Mouse (Mus musculus) forebrain, embryonic 14.5 days (tissue): ENCODE results near the gene Car8. TPM values are rescaled to one million over a fixed set of nuclear protein-coding genes. Genes with fewer than 3 reads are reported as not detected.

ENCODE experiments used
- ATAC-seq: fragments of 200-750 bp; cut with Nextera tagmentation; 2 replicates; pipeline ENCODE4 v1.8.0; 2017; ENCODE audit warnings: mild to moderate bottlenecking, moderate library complexity
- DNase-seq: peaks from one replicate; pipeline ENCODE4 v3.0.0-alpha.2; 2015; ENCODE audit warnings: low spot score
- H3K27ac ChIP-seq: fragments of 300-500 bp; sonication (generic); 2 replicates; pipeline ENCODE4 v1.5.1; 2014; ENCODE audit warnings: low read depth, mild to moderate bottlenecking, control low read depth, low read length, moderate library complexity
- H3K27me3 ChIP-seq: fragments of 300-500 bp; sonication (generic); replicated peaks from 2 replicates; pipeline ENCODE4 v1.6.1; 2014; ENCODE audit warnings: low read length, control low read depth, mixed read lengths; ENCODE audit not compliant: control insufficient read depth, insufficient read depth
- H3K36me3 ChIP-seq: fragments of 300-500 bp; sonication (generic); 2 replicates; pipeline ENCODE4 v1.6.1; 2014; ENCODE audit warnings: low read length, control low read depth; ENCODE audit not compliant: control insufficient read depth, insufficient read depth
- H3K4me1 ChIP-seq: fragments of 300-500 bp; sonication (generic); 2 replicates; pipeline ENCODE4 v1.6.1; 2014; ENCODE audit warnings: antibody characterized with exemption, low read length, control low read depth; ENCODE audit not compliant: control insufficient read depth, insufficient read depth
- H3K4me2 ChIP-seq: fragments of 300-500 bp; sonication (generic); 2 replicates; pipeline ENCODE4 v1.6.1; 2014; ENCODE audit warnings: mild to moderate bottlenecking, control low read depth, low read length
- H3K4me3 ChIP-seq: fragments of 300-500 bp; sonication (generic); 2 replicates; pipeline ENCODE4 v1.5.1; 2014; ENCODE audit warnings: low read depth, low read length, control low read depth
- H3K9ac ChIP-seq: fragments of 300-500 bp; sonication (generic); 2 replicates; pipeline ENCODE4 v1.6.1; 2014; ENCODE audit warnings: mild to moderate bottlenecking, low read length, control low read depth, moderate library complexity
- H3K9me3 ChIP-seq: fragments of 300-500 bp; sonication (generic); replicated peaks from 2 replicates; pipeline ENCODE4 v1.6.1; 2016; ENCODE audit warnings: low read length, control low read depth, mixed read lengths; ENCODE audit not compliant: control insufficient read depth
- WGBS: fragments of 180-500 bp; shearing (Covaris S2); extraction: QIAGEN DNeasy Blood & Tissue Kit; methylation state at CpG from one replicate; pipeline ENCODE4 v1.1.7; 2014; 5-methylcytosine and 5-hydroxymethylcytosine counted together
- polyA plus RNA-seq: library from polyadenylated mRNA; unstranded; fragments of >200 nt; fragmentation: Nextera tagmentation; extraction: Ambion mirVana; gene quantifications from 2 replicates; pipeline ENCODE4 v1.2.1, GENCODE M21; 2014

Gene Car8
- polyA plus RNA-seq, 1 experiment from 2014 or later: 2.8 TPM

DNA sequence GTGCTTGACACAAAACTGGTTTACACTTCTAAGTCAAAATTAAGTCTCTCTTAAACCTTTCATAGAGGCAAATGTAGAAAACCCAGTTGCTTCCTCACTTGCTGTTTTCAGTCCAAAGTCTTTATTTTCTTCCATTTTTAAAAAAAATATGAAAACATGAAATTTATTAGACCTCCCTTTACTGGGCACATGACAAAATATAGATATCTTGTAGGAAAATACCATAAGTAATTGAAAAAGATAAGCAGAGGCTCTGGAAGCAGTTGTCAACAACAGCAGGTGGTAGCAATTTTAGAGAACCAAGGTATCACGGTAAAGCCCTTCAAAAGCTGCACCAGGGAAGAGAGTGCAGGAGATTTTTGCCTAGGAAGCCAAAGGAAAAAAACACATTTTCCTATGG lies 30.9 kb downstream of the Car8 start:
- no peak for ATAC-seq
- WGBS: 81% methylated on average over 1 of the region's 1 CpGs

DNA sequence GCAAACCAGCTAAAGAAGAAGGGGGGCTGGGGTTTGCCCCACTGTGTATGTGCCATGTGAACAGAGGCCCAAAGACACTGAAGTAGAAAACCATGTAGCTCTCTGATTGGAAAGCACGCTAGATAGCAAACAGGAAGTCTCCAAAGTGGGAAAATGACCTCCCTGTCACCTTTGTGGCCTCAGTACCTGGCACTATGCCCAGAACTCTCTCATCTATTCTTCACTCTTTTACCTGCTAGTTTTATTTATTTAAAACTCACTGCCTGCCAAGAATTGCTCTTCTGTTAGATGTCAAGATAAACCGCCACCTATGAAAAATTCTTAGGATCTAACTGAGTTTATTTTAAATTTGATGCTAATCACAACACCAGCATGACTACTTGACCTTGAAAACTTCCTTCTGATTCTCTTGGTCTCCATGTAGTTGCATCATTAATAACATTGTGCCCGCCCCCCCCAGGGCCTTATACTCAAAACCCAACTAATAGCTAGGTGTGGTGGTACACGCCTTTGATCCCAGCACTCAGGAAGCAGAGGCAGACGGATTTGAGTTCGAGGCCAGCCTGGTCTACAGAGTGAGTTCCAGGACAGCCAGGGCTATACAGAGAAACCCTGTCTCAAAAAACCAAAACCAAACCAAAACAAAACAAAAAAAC lies 31.8 kb downstream of the Car8 start:
- Histone ChIP-seq H3K27ac (no peak overlapping the region), H3K4me2 (no peak overlapping the region), H3K36me3 (no peaks in the 10 kb centered on the region), H3K4me3 (no peak overlapping the region), H3K9ac (no peak overlapping the region), H3K4me1 (no peaks in the 10 kb centered on the region), H3K27me3 (no peaks in the 10 kb centered on the region), H3K9me3 (no peaks in the 10 kb centered on the region)
- DNase-seq: no peak
- WGBS: 85% methylated on average over 6 of the region's 6 CpGs
- ATAC-seq: no peak

More for the DNA sequence above, 30.9 kb downstream of the Car8 start:
- Histone ChIP-seq H3K9ac (no peak overlapping the region), H3K4me3 (no peak overlapping the region), H3K36me3 (no peaks in the 10 kb centered on the region), H3K27ac (no peak overlapping the region), H3K4me2 (no peak overlapping the region), H3K9me3 (no peaks in the 10 kb centered on the region), H3K4me1 (no peaks in the 10 kb centered on the region), H3K27me3 (no peaks in the 10 kb centered on the region)
- DNase-seq: no peak

DNA sequence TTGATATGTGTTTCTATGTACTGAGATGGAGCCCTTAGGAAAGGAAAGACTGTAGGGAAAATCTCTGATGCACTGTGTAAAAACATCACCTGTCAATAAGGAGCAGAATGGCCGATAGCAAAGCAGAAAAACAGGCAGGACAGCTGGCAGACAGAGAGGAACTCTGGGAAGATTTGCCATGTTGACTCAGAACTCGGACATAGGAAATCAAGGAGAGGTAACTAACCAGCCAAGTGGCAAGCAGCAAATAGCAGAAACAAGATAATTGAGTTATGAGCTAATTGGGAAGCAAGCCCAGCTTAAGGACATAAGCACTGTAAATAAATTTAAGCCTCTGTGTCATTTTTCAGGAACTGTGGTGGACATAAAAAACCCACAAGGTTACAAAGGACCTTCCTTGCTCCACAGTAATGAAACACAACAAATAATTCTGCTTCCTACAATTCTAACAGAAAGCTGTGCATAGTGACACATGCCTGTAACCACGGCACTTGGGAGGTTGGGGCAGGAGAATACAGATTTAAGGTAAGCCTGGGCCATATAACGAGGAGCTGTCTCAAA lies 33.7 kb downstream of the Car8 start:
- H3K4me3 ChIP-seq: no peak overlapping the region
- WGBS: 70% methylated on average over 4 of the region's 4 CpGs
- ATAC-seq (no peak), DNase-seq (no peak)
- H3K9me3 ChIP-seq: no peaks in the 10 kb centered on the region
- H3K9ac ChIP-seq: no peak overlapping the region
- no peaks in the 10 kb centered on the region for H3K36me3 ChIP-seq
- no peak overlapping the region for H3K27ac ChIP-seq
- no peak overlapping the region for H3K4me2 ChIP-seq
- no peaks in the 10 kb centered on the region for H3K4me1 ChIP-seq
- H3K27me3 ChIP-seq: no peaks in the 10 kb centered on the region

DNA sequence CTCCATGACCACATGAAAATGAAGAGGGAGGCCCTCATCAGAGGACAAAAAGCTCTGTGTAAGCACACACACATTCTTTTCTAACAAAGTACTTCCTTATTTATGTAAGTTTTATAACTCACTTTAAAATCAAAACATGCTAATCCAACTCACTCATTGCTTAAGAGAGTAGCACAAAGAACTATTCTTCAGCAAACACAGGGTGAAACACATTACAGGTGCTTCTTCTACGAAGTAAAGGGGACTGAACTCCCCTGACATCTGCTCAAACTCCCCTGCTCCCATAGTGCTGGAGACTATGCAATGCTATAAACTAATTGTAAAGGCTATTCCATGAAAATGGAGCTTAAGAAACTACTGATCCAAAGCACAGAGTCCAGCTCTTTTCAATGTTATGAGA lies 35.5 kb downstream of the Car8 start:
- no peak overlapping the region for H3K4me2 ChIP-seq
- DNase-seq: no peak
- H3K4me1 ChIP-seq: no peaks in the 10 kb centered on the region
- H3K36me3 ChIP-seq: no peaks in the 10 kb centered on the region
- ATAC-seq: no peak
- no peak overlapping the region for H3K4me3 ChIP-seq
- H3K27ac ChIP-seq: no peak overlapping the region
- H3K9ac ChIP-seq: no peak overlapping the region
- H3K9me3 ChIP-seq: no peaks in the 10 kb centered on the region
- no peaks in the 10 kb centered on the region for H3K27me3 ChIP-seq
- 39% methylated on average over 1 of the region's 1 CpGs for WGBS

DNA sequence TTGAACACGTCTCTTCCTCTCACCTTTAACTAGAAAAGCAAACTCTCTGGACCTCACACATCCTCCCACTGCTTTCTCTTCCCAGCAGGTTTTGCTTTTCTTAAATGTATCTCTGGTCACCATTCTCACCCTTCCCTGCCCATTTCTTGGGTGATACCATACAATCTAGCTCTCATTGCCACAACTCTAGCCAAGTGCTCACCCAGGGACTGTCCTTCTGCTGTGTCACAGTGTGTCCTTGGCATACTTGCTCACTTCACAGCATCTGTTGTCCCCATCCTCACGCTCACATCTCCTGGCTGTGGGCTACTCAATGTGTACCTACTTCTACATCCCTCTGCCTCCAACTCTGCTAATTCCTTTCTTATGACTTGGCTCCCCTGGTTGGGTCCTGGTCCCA lies 37.2 kb downstream of the Car8 start:
- no peaks in the 10 kb centered on the region for H3K27me3 ChIP-seq
- DNase-seq: no peak
- no peak overlapping the region for H3K4me2 ChIP-seq
- no peaks in the 10 kb centered on the region for H3K9me3 ChIP-seq
- H3K27ac ChIP-seq: no peak overlapping the region
- no peak overlapping the region for H3K9ac ChIP-seq
- H3K4me1 ChIP-seq: no peaks in the 10 kb centered on the region
- ATAC-seq: no peak
- no peak overlapping the region for H3K4me3 ChIP-seq
- WGBS: 86% methylated on average over 2 of the region's 2 CpGs
- H3K36me3 ChIP-seq: no peaks in the 10 kb centered on the region

DNA sequence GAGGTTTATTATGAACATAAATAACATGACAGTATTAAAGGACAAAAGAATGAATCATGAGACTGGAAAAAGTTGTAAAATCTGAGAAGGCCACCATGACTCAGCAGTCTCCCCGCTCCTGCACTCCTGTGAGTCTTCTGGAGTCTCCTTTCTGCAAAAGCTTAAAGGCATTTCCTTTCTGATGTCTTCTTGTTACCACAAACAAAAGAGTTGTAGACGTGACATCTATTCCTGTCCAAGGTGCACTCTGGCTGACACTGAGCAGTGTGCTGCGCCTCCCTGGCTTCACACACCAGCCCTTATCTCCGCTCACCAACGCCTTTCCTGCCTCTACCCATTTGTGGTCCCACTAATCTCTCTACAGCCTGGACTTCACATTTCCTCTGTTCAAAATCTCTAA lies 38.8 kb downstream of the Car8 start:
- WGBS: 79% methylated on average over 5 of the region's 5 CpGs

DNA sequence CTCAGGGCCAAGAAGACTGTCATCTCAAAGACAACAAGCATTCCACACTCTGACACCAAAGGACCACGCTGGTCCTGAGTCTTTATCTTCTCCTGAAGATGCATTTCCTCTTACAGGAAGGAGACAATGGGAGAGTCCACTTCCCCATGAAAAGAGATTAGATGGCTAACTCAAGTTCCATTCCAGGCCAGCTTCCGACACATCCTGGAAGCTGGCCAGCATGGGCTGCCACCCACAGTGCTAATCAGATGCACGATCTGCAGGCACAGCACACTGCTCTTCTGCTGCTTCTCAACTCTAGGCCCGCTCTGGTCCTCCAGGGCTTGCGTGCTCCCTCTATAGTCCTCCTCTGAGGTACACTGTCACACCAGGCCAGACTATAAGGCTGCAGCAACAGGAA lies 40.8 kb downstream of the Car8 start:
- Histone ChIP-seq H3K9ac (no peak overlapping the region), H3K27ac (no peak overlapping the region), H3K36me3 (no peaks in the 10 kb centered on the region), H3K27me3 (no peaks in the 10 kb centered on the region), H3K9me3 (no peaks in the 10 kb centered on the region), H3K4me1 (no peaks in the 10 kb centered on the region), H3K4me2 (no peak overlapping the region), H3K4me3 (no peak overlapping the region)
- ATAC-seq (peak; percentile 32; the same call in 1 of the 2 replicates), DNase-seq (no peak)
- WGBS: 48% methylated on average over 5 of the region's 5 CpGs

More for the DNA sequence above, 38.8 kb downstream of the Car8 start:
- Histone ChIP-seq H3K36me3 (no peaks in the 10 kb centered on the region), H3K9ac (no peak overlapping the region), H3K4me1 (no peaks in the 10 kb centered on the region), H3K4me3 (no peak overlapping the region), H3K4me2 (no peak overlapping the region), H3K27me3 (no peaks in the 10 kb centered on the region), H3K27ac (no peak overlapping the region), H3K9me3 (no peaks in the 10 kb centered on the region)
- no peak for DNase-seq
- no peak for ATAC-seq

DNA sequence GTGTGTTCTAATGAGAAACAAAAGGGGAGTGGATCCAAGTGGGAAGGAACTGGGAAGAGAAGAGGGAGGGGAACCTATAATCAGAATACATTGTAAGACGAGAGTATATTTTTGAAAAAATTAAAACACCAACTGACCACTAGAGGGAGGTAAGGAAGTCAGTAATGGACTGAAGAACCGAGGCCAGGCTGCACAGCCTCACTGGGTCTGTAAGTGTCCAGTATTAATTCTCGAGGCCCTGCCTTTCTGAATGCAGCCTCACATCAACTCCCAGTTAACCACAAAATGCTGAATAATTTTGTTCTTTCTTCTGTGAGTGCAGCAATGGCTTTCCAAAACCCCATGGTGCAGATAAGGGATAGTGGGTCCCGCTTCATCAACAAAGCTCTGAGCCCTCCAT lies 48.4 kb downstream of the Car8 start:
- Histone ChIP-seq H3K36me3 (no peaks in the 10 kb centered on the region), H3K9ac (no peak overlapping the region), H3K4me2 (no peak overlapping the region), H3K27me3 (no peaks in the 10 kb centered on the region), H3K27ac (no peak overlapping the region), H3K4me1 (no peaks in the 10 kb centered on the region), H3K4me3 (no peak overlapping the region), H3K9me3 (no peaks in the 10 kb centered on the region)
- no peak for DNase-seq
- ATAC-seq: no peak
- WGBS: 78% methylated on average over 4 of the region's 4 CpGs

DNA sequence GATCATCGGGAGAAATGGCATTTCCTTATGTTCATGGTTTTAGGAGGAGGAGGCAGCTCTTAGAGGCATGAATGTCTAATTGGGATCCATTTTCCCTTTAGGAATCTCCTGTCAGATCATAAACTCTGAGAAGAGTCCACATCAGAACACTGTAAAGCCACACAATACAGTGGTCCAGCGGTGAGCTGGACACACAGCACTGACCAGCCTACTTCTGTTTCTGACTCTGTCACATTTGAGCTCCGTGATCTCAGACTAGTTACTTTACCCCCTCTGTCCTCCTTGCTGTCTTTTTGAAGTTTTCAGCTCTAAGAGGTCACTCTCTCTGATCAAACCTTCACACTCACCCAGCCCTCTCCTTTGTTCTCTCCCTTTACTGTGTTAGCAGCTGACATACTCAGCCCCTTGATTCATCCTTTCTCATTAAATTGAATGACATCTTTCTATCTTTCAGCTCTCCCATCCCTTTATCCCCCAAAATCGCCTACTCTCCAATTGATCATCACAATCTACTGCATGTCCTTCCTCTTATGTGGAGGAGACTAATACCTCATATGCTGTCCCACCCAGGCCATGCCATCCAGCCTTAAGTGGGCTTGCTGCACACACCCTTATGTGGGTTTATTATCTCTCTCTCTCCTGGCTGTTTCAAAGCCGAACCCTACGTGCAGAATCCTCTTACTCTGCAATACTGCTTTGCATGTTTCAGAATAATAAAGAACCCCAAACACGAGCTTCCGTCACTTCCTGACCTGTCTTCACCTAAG lies 51.7 kb downstream of the Car8 start:
- Histone ChIP-seq H3K4me1 (no peaks in the 10 kb centered on the region), H3K4me3 (no peak overlapping the region), H3K27ac (no peak overlapping the region), H3K36me3 (no peaks in the 10 kb centered on the region), H3K27me3 (no peaks in the 10 kb centered on the region), H3K9me3 (no peaks in the 10 kb centered on the region), H3K4me2 (no peak overlapping the region), H3K9ac (no peak overlapping the region)
- WGBS: 85% methylated on average over 8 of the region's 8 CpGs
- peak; percentile 29 for DNase-seq
- peak; percentile 60 for ATAC-seq
